Mouse (Mus musculus) cerebellum, adult 2 months (tissue): ENCODE data around the gene Flnc. TPM values are rescaled to one million over a fixed set of nuclear protein-coding genes. Genes with fewer than 3 reads are reported as not detected.
"Not testable (repeated sequence)": the region's sequence is repeated elsewhere in the genome, so short reads cannot be mapped to it uniquely, and the experiment has no call there.

Experiments
- DNase-seq, 2 experiments: peaks; one replicate each; pipeline ENCODE4 v3.0.0; 2021
- H3K27ac ChIP-seq: fragments of 200-500 bp; 2 replicates; pipeline ENCODE4 v1.5.1; 2012; ENCODE audit warnings: low read length, control low read depth, inconsistent platforms; ENCODE audit not compliant: insufficient read depth
- H3K27me3 ChIP-seq: fragments of 200-500 bp; 2 replicates; pipeline ENCODE4 v1.6.1; 2012; ENCODE audit warnings: inconsistent platforms, mild to moderate bottlenecking, low read length, moderate library complexity; ENCODE audit not compliant: control insufficient read depth, insufficient read depth
- H3K4me1 ChIP-seq: fragments of 200-500 bp; 2 replicates; pipeline ENCODE4 v1.6.1; 2011; ENCODE audit warnings: low read length; ENCODE audit not compliant: control insufficient read depth, insufficient read depth
- H3K4me3 ChIP-seq: fragments of 200-500 bp; replicated peaks from 2 replicates; pipeline ENCODE3; 2011; ENCODE audit warnings: mild to moderate bottlenecking, low read depth, low read length, control low read depth; ENCODE audit not compliant: insufficient read depth
- CTCF ChIP-seq: fragments of 200-500 bp; IDR thresholded peaks from 2 replicates; pipeline ENCODE4 v1.5.1; 2011; ENCODE audit warnings: low read depth, mild to moderate bottlenecking, control low read depth, low read length, moderate library complexity, borderline replicate concordance; ENCODE audit not compliant: insufficient read depth
- POLR2A ChIP-seq: fragments of 200-500 bp; IDR thresholded peaks from 2 replicates; pipeline ENCODE4 v1.6.1; 2011; ENCODE audit warnings: low read length, control low read depth, borderline replicate concordance; ENCODE audit not compliant: insufficient read depth
- WGBS: fragments of 180-500 bp; shearing (Covaris S2); methylation state at CpG from one replicate; pipeline ENCODE4 v1.1.7; 2018; 5-methylcytosine and 5-hydroxymethylcytosine counted together
- polyA plus RNA-seq: library from polyadenylated mRNA; depleted of rRNA; stranded (reverse); fragments of >200 nt; gene quantifications from 2 replicates; pipeline ENCODE4 v1.2.3, GENCODE M21; 2012; rRNA removed

Gene Flnc
- polyA plus RNA-seq = 0.65 and 0.72 TPM in 2 replicates

GRCm38 (mm10) chr6:29433038-29433803 lies at the start of gene Flnc:
Gene Flnc (plus strand): TSS chr6:29433256.
- no peaks in the 10 kb centered on the region; the same call in 1 of the 2 replicates for H3K27me3 ChIP-seq
- 3% methylated on average over 71 of the region's 77 CpGs for WGBS
- no peaks in the 10 kb centered on the region for H3K4me1 ChIP-seq
- H3K27ac ChIP-seq = no peak within 1 kb of the TSS
- peak within 1 kb of the TSS; percentile 8 for H3K4me3 ChIP-seq
- TF ChIP-seq CTCF (no peak), POLR2A (no peak)
- DNase-seq = no peak

- Histone ChIP-seq H3K4me3 (no peak within 1 kb of the TSS), H3K4me1 (peaks cover 4% of the 10 kb centered on the region; the same call in 1 of the 2 replicates), H3K27me3 (no peaks in the 10 kb centered on the region), H3K27ac (no peak within 1 kb of the TSS)
- peak in 1 of 2 experiments; percentile 17 for DNase-seq
- WGBS = 6% methylated on average over 12 of the region's 12 CpGs
- TF ChIP-seq POLR2A (no peak), CTCF (no peak)
Observed at GRCm38 (mm10) chr6:29388052-29388518, 45.0 kb upstream of the Flnc start, which contains the start of gene Opn1sw. Gene Opn1sw (minus strand): TSS chr6:29388468.

- Histone ChIP-seq H3K4me3 (no peak overlapping the region), H3K4me1 (peaks cover 4% of the 10 kb centered on the region; the same call in 1 of the 2 replicates), H3K27me3 (no peaks in the 10 kb centered on the region), H3K27ac (no peak overlapping the region)
- 3% methylated on average over 11 of the region's 11 CpGs for WGBS
- DNase-seq = peak; percentile 88 to 90
- TF ChIP-seq CTCF (no peak), POLR2A (no peak)
Observed at GRCm38 (mm10) chr6:29388606-29389080, 44.4 kb upstream of the Flnc start.

DNA sequence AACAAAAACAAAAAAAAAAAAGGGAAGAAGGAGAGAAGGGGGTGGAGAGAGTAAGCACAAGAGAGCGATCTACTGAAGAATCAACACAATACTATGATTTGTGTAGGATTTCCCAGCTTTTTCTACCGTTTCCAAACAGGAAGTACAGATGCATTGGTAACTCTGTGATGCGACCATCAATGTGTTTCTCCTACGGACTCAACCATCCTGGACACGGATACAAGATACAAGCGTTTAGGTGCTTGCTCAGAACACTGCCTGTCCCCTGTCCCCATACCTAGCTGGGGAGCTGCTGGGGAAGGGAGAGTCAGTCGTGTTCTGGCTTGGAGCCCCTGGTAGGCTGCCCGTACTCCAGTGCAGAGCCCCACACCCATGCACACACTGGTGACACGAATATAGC lies 43.6 kb upstream of the Flnc start:
- TF ChIP-seq CTCF = no peak
- TF ChIP-seq POLR2A = no peak
- Histone ChIP-seq H3K27me3 (no peaks in the 10 kb centered on the region), H3K4me3 (no peak overlapping the region), H3K4me1 (peaks cover 4% of the 10 kb centered on the region; the same call in 1 of the 2 replicates), H3K27ac (no peak overlapping the region)
- DNase-seq = no peak
- 63% methylated on average over 9 of the region's 9 CpGs for WGBS

- WGBS = 94% methylated on average over 1 of the region's 1 CpGs
Observed at GRCm38 (mm10) chr6:29390500-29390899, 42.6 kb upstream of the Flnc start.

DNA sequence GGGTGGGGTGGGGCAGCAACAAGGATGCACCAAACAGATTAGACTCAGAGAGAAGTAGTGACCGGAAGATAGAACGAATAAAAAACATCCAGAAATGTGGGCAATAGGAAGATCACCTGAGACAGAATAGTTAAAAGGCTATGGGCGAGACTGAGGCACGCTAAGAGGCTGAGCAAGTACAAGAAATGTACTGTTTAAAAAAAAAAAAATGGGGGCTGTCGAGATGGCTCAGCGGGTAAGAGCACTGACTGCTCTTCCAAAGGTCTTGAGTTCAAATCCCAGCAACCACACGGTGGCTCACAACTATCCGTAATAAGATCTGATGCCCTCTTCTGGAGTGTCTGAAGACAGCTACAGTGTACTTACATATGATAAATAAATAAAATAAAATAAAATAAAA lies 41.8 kb upstream of the Flnc start:
- not testable (repeated sequence) for H3K4me3 ChIP-seq, H3K27me3 ChIP-seq, DNase-seq, H3K4me1 ChIP-seq, H3K27ac ChIP-seq
- WGBS = 80% methylated on average over 8 of the region's 8 CpGs

More at GRCm38 (mm10) chr6:29390500-29390899, 42.6 kb upstream of the Flnc start:
- not testable (repeated sequence) for H3K27me3 ChIP-seq, H3K4me3 ChIP-seq, H3K27ac ChIP-seq, DNase-seq, H3K4me1 ChIP-seq

DNA sequence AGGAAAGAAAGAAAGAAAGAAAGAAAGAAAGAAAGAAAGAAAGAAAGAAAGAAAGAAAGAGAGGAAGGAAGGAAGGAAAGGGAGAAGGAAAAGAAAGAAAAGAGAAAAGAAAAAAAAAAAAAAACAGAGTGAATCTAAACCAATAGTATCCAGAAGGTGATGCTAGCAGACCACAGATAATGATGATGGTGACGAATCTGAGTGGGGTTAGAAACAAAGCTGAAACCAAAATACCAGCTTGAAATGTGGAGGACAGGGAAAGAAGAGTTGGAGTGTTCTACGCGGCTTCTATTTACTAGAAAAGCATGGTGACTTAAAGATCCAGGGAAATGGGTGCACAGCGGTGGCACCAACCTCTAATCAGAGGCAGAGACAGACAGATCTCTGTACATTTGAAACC lies 41.3 kb upstream of the Flnc start:
- Histone ChIP-seq H3K4me1 (peaks cover 4% of the 10 kb centered on the region; the same call in 1 of the 2 replicates), H3K27me3 (no peaks in the 10 kb centered on the region), H3K4me3 (no peak overlapping the region), H3K27ac (no peak overlapping the region)
- TF ChIP-seq CTCF (no peak), POLR2A (no peak)
- 66% methylated on average over 4 of the region's 4 CpGs for WGBS
- DNase-seq = no peak

GRCm38 (mm10) chr6:29394286-29394685 lies 38.8 kb upstream of the Flnc start:
- Histone ChIP-seq H3K4me3 (no peak overlapping the region), H3K27ac (no peak overlapping the region), H3K4me1 (peaks cover 7% of the 10 kb centered on the region; the same call in 1 of the 2 replicates), H3K27me3 (no peaks in the 10 kb centered on the region)
- TF ChIP-seq POLR2A = no peak
- no peak for DNase-seq
- WGBS = 90% methylated on average over 1 of the region's 1 CpGs
